Mouse (Mus musculus) liver, postnatal 0 days (tissue): ENCODE measurements at regions not wholly inside any gene's neighbourhood (a gene's known extent, or its start where the extent isn't known, plus 50 kb on each side); places are given as distances from the start of the nearest gene placed in this dataset.

Source experiments
- CTCF ChIP-seq: sonication (generic); IDR thresholded peaks from 2 replicates; pipeline ENCODE4 v1.5.1; 2016; ENCODE audit warnings: antibody characterized with exemption, low read depth
- EP300 ChIP-seq: IDR thresholded peaks from 2 replicates; pipeline ENCODE4 v1.6.1; 2016; ENCODE audit warnings: antibody characterized with exemption, low read depth, mild to moderate bottlenecking

DNA sequence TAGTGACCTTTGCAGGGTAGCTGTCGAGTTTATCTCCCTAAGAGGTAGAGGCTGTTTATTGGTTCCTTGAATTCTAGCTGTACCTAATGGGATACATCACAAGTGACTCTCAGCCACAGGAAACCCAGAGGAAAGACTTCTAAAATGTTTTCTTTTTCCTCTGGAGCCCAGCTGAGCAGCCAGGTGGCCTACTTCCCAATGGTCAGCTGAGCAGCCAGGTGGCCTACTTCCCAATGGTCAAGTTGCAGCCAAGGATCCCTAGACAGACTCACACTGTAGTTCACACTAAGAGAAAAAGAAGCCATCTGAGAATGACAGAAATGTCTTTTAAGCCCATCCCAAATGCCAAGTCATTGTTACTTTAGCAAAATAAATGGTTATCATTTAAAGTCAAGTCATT, 61.8 kb upstream of the Rbfox1 start:
- no peak for TF ChIP-seq CTCF
- TF ChIP-seq EP300, result no peak
